Mouse (Mus musculus): ENCODE measurements around the gene Rab37. TPM values are rescaled to one million over a fixed set of nuclear protein-coding genes. Genes with fewer than 3 reads are reported as not detected.

Gene Rab37
- polyA plus RNA-seq, 1 experiment from 2014 or later: 2.3 TPM

DNA sequence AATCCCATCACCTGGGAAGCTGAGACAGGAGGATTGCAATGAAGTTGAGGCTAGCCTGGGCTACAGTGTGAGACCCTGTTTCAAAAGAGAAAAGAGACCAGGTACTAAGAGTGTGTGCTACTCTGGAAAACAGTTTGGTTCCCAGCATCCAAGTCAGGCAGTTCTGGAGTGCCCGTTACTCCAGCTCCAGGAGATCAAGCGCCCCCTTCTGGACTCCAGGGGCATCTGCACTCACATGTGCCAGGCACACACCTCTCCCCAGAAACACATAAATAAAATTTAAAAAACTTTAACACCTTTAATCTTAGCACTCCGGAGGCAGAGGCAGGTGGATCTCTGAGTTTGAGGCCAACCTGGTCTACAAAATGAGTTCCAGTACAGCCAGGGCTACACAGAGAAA is 9.9 kb upstream of the Rab37 start:
- no peak overlapping the region for H3K9ac ChIP-seq (ENCODE audit: low read length)

DNA sequence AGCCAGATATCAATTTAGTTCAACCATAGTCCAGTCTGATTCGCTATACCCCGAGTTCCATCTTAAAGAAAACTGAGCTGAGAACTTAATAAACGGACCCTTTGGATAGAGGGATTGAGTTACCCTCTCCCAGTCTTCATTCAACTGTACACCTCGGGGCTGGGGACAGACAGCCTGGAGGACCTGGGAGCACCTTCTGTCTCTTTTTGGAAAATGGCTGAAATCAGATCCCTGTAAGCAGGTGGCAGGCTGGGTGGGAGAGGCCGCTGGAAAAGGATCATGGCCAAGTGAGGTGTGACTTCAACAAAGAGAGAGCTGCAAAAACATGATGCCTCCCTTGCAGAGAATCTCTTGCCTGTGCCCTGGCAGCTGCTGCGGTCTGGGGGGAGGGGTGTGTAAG is 9.0 kb upstream of the Rab37 start:
- ATAC-seq (ENCODE audit: insufficient read depth, low FRiP score): no peak
- 64% methylated on average over 6 of the region's 6 CpGs for WGBS
- H3K4me3 ChIP-seq (replicated peaks; ENCODE audit: low read length): no peak overlapping the region
- 0 out of 2 replicates have a peak, but pooled peaks cover 3% of the 10 kb centered on the region for H3K27me3 ChIP-seq (ENCODE audit: control insufficient read depth, insufficient read depth, low read length)
- no peak overlapping the region for H3K4me2 ChIP-seq (ENCODE audit: low read depth, low read length)
- no peaks in the 10 kb centered on the region for H3K36me3 ChIP-seq (ENCODE audit: control insufficient read depth, insufficient read depth, low read length)
- no peak overlapping the region for H3K27ac ChIP-seq (ENCODE audit: low read length)
- H3K9me3 ChIP-seq (replicated peaks; ENCODE audit: control insufficient read depth, low read length): no peaks in the 10 kb centered on the region
- H3K9ac ChIP-seq (ENCODE audit: low read length): no peak overlapping the region
- H3K4me1 ChIP-seq (ENCODE audit: control insufficient read depth, insufficient read depth, low read length): no peaks in the 10 kb centered on the region

More for the DNA sequence above, 9.9 kb upstream of the Rab37 start:
- Histone ChIP-seq H3K4me1 (ENCODE audit: control insufficient read depth, insufficient read depth, low read length) (no peaks in the 10 kb centered on the region), H3K36me3 (ENCODE audit: control insufficient read depth, insufficient read depth, low read length) (no peaks in the 10 kb centered on the region), H3K4me3 (replicated peaks; ENCODE audit: low read length) (no peak overlapping the region), H3K27ac (ENCODE audit: low read length) (no peak overlapping the region), H3K9me3 (replicated peaks; ENCODE audit: control insufficient read depth, low read length) (no peaks in the 10 kb centered on the region), H3K27me3 (ENCODE audit: control insufficient read depth, insufficient read depth, low read length) (0 out of 2 replicates have a peak, but pooled peaks cover 3% of the 10 kb centered on the region), H3K4me2 (ENCODE audit: low read depth, low read length) (no peak overlapping the region)
- WGBS: 55% methylated on average over 3 of the region's 3 CpGs
- no peak for ATAC-seq (ENCODE audit: insufficient read depth, low FRiP score)

DNA sequence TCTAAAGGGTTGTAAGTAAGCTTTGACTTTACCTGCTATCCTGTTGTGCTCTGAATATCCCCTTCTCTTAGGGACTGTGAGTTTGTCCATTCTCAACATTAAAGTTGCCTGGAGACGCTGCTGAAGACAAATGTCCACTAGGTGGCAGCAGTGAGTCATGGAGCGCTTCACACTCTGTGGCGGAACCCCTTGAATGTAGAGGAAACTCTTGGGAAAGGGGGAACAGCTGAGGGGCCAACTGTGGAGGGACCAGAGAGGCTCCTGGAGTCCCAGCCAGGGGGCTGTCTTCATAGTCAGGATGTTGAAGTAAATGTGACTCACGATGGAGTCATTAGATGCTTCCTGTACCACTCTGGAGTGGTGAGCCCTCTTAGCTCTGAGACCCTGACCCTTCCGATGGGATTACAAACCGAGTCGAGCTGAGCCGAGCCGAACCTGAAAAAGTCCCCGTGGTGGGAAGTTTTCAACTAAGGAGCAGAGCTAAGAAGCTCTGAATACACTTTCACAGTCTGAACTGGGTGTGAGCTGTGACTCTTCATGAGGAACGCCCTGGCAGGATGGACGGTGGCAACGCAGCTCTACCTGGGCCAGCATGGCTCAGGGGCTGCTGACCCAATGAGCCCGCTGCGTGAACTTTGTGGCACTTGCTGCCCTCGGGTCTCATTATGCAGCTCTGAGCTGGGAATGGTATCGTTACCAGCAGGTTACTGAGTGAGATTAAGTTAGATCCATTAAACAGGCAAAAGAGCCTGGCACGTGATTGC is 7.7 kb upstream of the Rab37 start:
- no peak overlapping the region for H3K4me3 ChIP-seq (replicated peaks; ENCODE audit: low read length)
- H3K9ac ChIP-seq (ENCODE audit: low read length): no peak overlapping the region
- no peaks in the 10 kb centered on the region for H3K9me3 ChIP-seq (replicated peaks; ENCODE audit: control insufficient read depth, low read length)
- H3K27ac ChIP-seq (ENCODE audit: low read length): no peak overlapping the region
- no peaks in the 10 kb centered on the region for H3K4me1 ChIP-seq (ENCODE audit: control insufficient read depth, insufficient read depth, low read length)
- no peak overlapping the region for H3K4me2 ChIP-seq (ENCODE audit: low read depth, low read length)
- H3K36me3 ChIP-seq (ENCODE audit: control insufficient read depth, insufficient read depth, low read length): no peaks in the 10 kb centered on the region
- 0 out of 2 replicates have a peak, but pooled peaks cover 3% of the 10 kb centered on the region for H3K27me3 ChIP-seq (ENCODE audit: control insufficient read depth, insufficient read depth, low read length)
- ATAC-seq (ENCODE audit: insufficient read depth, low FRiP score): peak; percentile 62
- 42% methylated on average over 18 of the region's 18 CpGs for WGBS

DNA sequence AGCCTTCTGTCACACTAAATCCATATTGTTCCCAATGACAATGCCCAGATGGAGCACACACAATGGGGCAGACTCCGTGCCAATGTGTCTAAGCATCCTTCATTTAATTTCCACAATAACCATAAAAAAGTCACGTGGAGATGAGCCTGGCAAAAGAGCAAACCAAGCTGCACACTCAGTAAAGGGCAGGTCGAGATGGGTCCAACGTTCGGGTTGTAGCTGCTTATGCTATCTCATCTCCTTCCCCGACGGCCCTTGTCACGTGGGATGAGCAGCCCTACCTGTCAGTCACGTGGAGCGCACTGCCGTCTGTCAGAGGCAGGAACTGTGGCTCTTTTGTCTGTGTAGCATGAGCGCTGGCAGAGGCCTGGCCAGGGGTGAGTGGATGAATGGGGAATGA is 6.6 kb upstream of the Rab37 start:
- no peak overlapping the region for H3K4me2 ChIP-seq (ENCODE audit: low read depth, low read length)
- no peak for ATAC-seq (ENCODE audit: insufficient read depth, low FRiP score)

DNA sequence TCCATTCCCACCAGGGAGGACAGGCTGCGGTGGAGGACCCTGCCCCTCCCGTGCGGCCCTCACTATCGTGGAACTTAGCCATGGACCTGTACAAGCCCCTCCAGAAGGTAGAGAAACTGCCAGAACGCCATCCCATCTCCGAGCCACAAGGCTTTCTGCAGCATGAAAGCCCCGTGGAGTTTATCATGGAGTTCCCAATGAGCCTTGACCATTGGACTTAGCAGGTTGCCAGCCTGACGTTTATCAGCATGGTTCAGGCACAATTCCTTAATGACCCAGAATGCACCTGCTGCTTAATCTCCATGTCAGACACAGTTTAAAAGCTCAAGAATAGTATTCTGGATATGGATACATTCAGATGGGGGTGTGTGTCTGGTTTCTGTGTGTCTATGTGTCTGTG is 6.2 kb upstream of the Rab37 start:
- Histone ChIP-seq H3K27me3 (ENCODE audit: control insufficient read depth, insufficient read depth, low read length) (0 out of 2 replicates have a peak, but pooled peaks cover 3% of the 10 kb centered on the region), H3K4me3 (replicated peaks; ENCODE audit: low read length) (no peak overlapping the region), H3K36me3 (ENCODE audit: control insufficient read depth, insufficient read depth, low read length) (no peaks in the 10 kb centered on the region), H3K9ac (ENCODE audit: low read length) (no peak overlapping the region), H3K4me1 (ENCODE audit: control insufficient read depth, insufficient read depth, low read length) (no peaks in the 10 kb centered on the region), H3K4me2 (ENCODE audit: low read depth, low read length) (no peak overlapping the region), H3K27ac (ENCODE audit: low read length) (no peak overlapping the region), H3K9me3 (replicated peaks; ENCODE audit: control insufficient read depth, low read length) (no peaks in the 10 kb centered on the region)
- no peak for ATAC-seq (ENCODE audit: insufficient read depth, low FRiP score)
- WGBS: 65% methylated on average over 8 of the region's 8 CpGs

More for the DNA sequence above, 6.6 kb upstream of the Rab37 start:
- no peaks in the 10 kb centered on the region for H3K4me1 ChIP-seq (ENCODE audit: control insufficient read depth, insufficient read depth, low read length)
- H3K9me3 ChIP-seq (replicated peaks; ENCODE audit: control insufficient read depth, low read length): no peaks in the 10 kb centered on the region
- H3K4me3 ChIP-seq (replicated peaks; ENCODE audit: low read length): no peak overlapping the region
- no peak overlapping the region for H3K9ac ChIP-seq (ENCODE audit: low read length)
- H3K27ac ChIP-seq (ENCODE audit: low read length): no peak overlapping the region
- 0 out of 2 replicates have a peak, but pooled peaks cover 3% of the 10 kb centered on the region for H3K27me3 ChIP-seq (ENCODE audit: control insufficient read depth, insufficient read depth, low read length)
- no peaks in the 10 kb centered on the region for H3K36me3 ChIP-seq (ENCODE audit: control insufficient read depth, insufficient read depth, low read length)
- 47% methylated on average over 12 of the region's 12 CpGs for WGBS

DNA sequence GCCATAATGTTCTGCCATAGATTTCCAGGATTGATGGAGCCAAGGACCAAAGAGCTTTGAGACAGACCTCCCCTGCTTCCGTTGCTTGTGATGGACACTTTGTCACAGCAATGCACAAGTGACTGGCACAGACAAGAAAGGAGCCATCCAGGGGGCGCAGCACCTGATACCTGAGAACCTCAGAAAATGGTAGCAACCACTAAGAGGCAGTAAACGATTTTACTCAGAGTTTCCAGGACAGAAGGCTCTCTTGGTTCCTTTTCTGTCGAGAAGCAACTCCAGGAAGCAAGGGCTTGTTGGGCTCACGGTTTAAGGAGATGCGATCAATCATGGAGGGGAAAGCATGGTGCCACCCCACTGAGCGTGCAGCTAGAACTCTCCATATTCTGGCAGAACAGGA is 5.0 kb upstream of the Rab37 start:
- Histone ChIP-seq H3K4me2 (ENCODE audit: low read depth, low read length) (no peak overlapping the region), H3K9ac (ENCODE audit: low read length) (no peak overlapping the region), H3K36me3 (ENCODE audit: control insufficient read depth, insufficient read depth, low read length) (no peaks in the 10 kb centered on the region), H3K27me3 (ENCODE audit: control insufficient read depth, insufficient read depth, low read length) (peaks cover 7% of the 10 kb centered on the region; the same call in 1 of the 2 replicates), H3K4me3 (replicated peaks; ENCODE audit: low read length) (no peak overlapping the region), H3K9me3 (replicated peaks; ENCODE audit: control insufficient read depth, low read length) (no peaks in the 10 kb centered on the region), H3K4me1 (ENCODE audit: control insufficient read depth, insufficient read depth, low read length) (no peaks in the 10 kb centered on the region), H3K27ac (ENCODE audit: low read length) (no peak overlapping the region)
- no peak for ATAC-seq (ENCODE audit: insufficient read depth, low FRiP score)
- 51% methylated on average over 7 of the region's 7 CpGs for WGBS

DNA sequence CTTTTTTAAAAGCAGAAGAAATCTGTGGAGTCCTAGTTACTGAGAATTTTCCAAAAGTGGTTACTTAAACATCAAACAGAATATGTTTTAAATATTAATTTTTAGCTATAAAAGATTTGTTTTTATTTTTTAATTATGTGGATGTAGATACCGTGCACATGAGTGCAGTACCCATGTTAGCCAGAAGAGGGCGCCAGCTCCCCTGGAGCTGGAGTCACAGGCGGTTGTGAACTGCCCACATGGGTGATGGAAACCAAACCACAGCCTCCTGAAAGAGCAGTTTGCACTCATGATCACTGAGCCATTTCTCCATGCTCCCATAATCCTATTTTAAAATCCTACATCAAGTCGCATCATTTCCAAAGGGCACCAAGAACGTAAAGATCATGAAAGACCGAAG is 1.4 kb upstream of the Rab37 start:
- peaks cover 12% of the 10 kb centered on the region; the same call in 1 of the 2 replicates for H3K27me3 ChIP-seq (ENCODE audit: control insufficient read depth, insufficient read depth, low read length)
- ATAC-seq (ENCODE audit: insufficient read depth, low FRiP score): no peak
- no peak overlapping the region for H3K9ac ChIP-seq (ENCODE audit: low read length)
- H3K9me3 ChIP-seq (replicated peaks; ENCODE audit: control insufficient read depth, low read length): peaks cover 5% of the 10 kb centered on the region; the same call in 1 of the 2 replicates
- H3K4me2 ChIP-seq (ENCODE audit: low read depth, low read length): no peak overlapping the region
- H3K36me3 ChIP-seq (ENCODE audit: control insufficient read depth, insufficient read depth, low read length): no peaks in the 10 kb centered on the region
- H3K27ac ChIP-seq (ENCODE audit: low read length): no peak overlapping the region
- H3K4me3 ChIP-seq (replicated peaks; ENCODE audit: low read length): no peak overlapping the region
- WGBS: 67% methylated on average over 6 of the region's 6 CpGs
- no peaks in the 10 kb centered on the region for H3K4me1 ChIP-seq (ENCODE audit: control insufficient read depth, insufficient read depth, low read length)

DNA sequence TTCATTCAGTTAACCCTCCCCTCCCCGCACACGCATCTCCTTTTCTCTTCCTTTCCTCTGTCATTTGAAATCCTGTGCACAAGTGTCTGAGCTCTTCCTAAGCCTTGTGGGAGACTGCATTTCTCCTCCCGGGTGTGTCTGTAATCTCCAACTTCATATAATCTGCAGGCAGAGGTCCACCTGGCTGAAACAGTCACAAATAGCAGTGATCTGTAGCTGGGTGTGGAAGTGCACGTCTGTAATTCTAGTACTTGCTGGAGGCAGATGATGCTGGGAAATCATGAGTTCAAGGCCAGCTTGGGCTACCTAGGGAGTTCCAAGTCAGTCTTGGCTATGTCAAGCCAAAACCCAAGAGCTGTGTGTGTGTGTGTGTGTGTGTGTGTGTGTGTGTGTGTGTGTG is 909 bp downstream of the Rab37 start:
- Histone ChIP-seq H3K4me1 (ENCODE audit: control insufficient read depth, insufficient read depth, low read length) (no peaks in the 10 kb centered on the region), H3K9ac (ENCODE audit: low read length) (no peak overlapping the region), H3K36me3 (ENCODE audit: control insufficient read depth, insufficient read depth, low read length) (no peaks in the 10 kb centered on the region), H3K4me3 (replicated peaks; ENCODE audit: low read length) (no peak overlapping the region), H3K27ac (ENCODE audit: low read length) (no peak overlapping the region), H3K4me2 (ENCODE audit: low read depth, low read length) (no peak overlapping the region; the same call in 1 of the 2 replicates), H3K27me3 (ENCODE audit: control insufficient read depth, insufficient read depth, low read length) (peaks cover 11% of the 10 kb centered on the region; the same call in 1 of the 2 replicates), H3K9me3 (replicated peaks; ENCODE audit: control insufficient read depth, low read length) (peaks cover 5% of the 10 kb centered on the region; the same call in 1 of the 2 replicates)
- WGBS: 20% methylated on average over 4 of the region's 4 CpGs
- ATAC-seq (ENCODE audit: insufficient read depth, low FRiP score): no peak

DNA sequence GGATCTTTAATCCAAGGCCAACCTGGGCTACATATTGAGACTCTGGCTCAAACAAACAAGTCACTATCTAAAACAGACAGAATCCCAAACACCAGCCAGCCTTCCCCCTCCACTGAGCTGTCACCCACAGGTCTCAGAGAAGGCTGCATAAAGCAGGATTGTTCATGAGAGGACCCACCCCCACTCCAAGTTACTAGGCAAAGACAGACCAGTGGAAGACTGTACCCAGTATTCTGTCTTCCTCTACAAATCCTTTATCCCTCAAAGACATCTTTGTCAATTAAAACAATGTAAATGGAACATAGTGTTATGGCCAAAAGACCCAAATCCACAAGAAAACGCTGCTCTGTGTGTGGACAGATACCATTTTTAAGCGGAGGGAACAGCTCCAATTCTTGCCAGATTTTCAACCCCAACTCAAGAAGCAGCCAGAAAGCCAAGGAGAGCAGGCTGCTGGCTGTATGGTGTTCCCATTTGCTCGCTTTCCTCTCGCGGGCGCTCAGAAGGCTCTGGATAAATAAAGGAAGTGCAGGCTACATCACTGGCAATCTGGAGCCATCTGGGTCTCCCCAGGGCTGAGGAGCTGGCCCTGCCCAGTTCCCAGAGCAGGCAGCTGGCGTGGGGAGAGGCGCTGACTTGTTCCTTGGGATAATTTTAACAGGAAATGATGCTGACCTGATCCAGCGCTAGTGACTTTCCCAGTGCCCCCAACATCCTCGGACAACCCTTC is 7.1 kb downstream of the Rab37 start:
- 34% methylated on average over 10 of the region's 10 CpGs for WGBS
- peak; percentile 69; the same call in 1 of the 2 replicates for ATAC-seq (ENCODE audit: insufficient read depth, low FRiP score)
- Histone ChIP-seq H3K9me3 (replicated peaks; ENCODE audit: control insufficient read depth, low read length) (peaks cover 2% of the 10 kb centered on the region; the same call in 1 of the 2 replicates), H3K4me2 (ENCODE audit: low read depth, low read length) (no peak overlapping the region), H3K36me3 (ENCODE audit: control insufficient read depth, insufficient read depth, low read length) (no peaks in the 10 kb centered on the region), H3K4me3 (replicated peaks; ENCODE audit: low read length) (no peak overlapping the region), H3K4me1 (ENCODE audit: control insufficient read depth, insufficient read depth, low read length) (0 out of 2 replicates have a peak, but pooled peaks cover 2% of the 10 kb centered on the region), H3K9ac (ENCODE audit: low read length) (no peak overlapping the region), H3K27ac (ENCODE audit: low read length) (peak overlapping the region; percentile 34; the same call in 1 of the 2 replicates), H3K27me3 (ENCODE audit: control insufficient read depth, insufficient read depth, low read length) (no peaks in the 10 kb centered on the region)

Measured in stomach, embryonic 16.5 days (tissue).